Mouse (Mus musculus) limb, embryonic 11.5 days (tissue): ENCODE results near the gene Abr. TPM values are rescaled to one million over a fixed set of nuclear protein-coding genes. Genes with fewer than 3 reads are reported as not detected.

Source experiments
- ATAC-seq: fragments of 200-750 bp; cut with Nextera tagmentation; 2 replicates; pipeline ENCODE4 v1.8.0; 2017; ENCODE audit warnings: low read depth; ENCODE audit not compliant: insufficient number of reproducible peaks, low FRiP score, low TSS enrichment
- DNase-seq: peaks from one replicate; pipeline ENCODE4 v3.0.0-alpha.2; 2015; ENCODE audit warnings: low spot score
- H3K27ac ChIP-seq: fragments of 300-500 bp; sonication (generic); replicated peaks from 2 replicates; pipeline ENCODE4 v1.5.1; 2014; ENCODE audit warnings: low read depth, mild to moderate bottlenecking, low read length
- H3K27me3 ChIP-seq: fragments of 300-500 bp; sonication (generic); 2 replicates; pipeline ENCODE4 v1.6.1; 2014; ENCODE audit warnings: mild to moderate bottlenecking, low read length, mixed read lengths; ENCODE audit not compliant: control insufficient read depth, insufficient read depth
- H3K36me3 ChIP-seq: fragments of 300-500 bp; sonication (generic); 2 replicates; pipeline ENCODE4 v1.6.1; 2014; ENCODE audit warnings: mild to moderate bottlenecking, low read length, moderate library complexity, mixed read lengths; ENCODE audit not compliant: control insufficient read depth, insufficient read depth
- H3K4me1 ChIP-seq: fragments of 300-500 bp; sonication (generic); 2 replicates; pipeline ENCODE4 v1.6.1; 2014; ENCODE audit warnings: low read length, mixed read lengths; ENCODE audit not compliant: control insufficient read depth, insufficient read depth
- H3K4me2 ChIP-seq: fragments of 300-500 bp; sonication (generic); 2 replicates; pipeline ENCODE4 v1.6.1; 2014; ENCODE audit warnings: low read depth, mild to moderate bottlenecking, moderate library complexity; ENCODE audit not compliant: severe bottlenecking
- H3K4me3 ChIP-seq: fragments of 300-500 bp; sonication (generic); 2 replicates; pipeline ENCODE4 v1.5.1; 2014; ENCODE audit warnings: low read depth, low read length
- H3K9ac ChIP-seq: fragments of 300-500 bp; sonication (generic); 2 replicates; pipeline ENCODE4 v1.6.1; 2014; ENCODE audit warnings: mild to moderate bottlenecking, low read length
- H3K9me3 ChIP-seq: fragments of 300-500 bp; sonication (generic); 2 replicates; pipeline ENCODE4 v1.6.1; 2016; ENCODE audit warnings: low read length; ENCODE audit not compliant: control insufficient read depth
- WGBS: fragments of 180-500 bp; shearing (Covaris S2); extraction: QIAGEN DNeasy Blood & Tissue Kit; methylation state at CpG from one replicate; pipeline ENCODE4 v1.1.7; 2014; 5-methylcytosine and 5-hydroxymethylcytosine counted together
- polyA plus RNA-seq: library from polyadenylated mRNA; unstranded; fragments of >200 nt; fragmentation: Nextera tagmentation; extraction: Ambion mirVana; gene quantifications from 2 replicates; pipeline ENCODE4 v1.2.1, GENCODE M21; 2014

Abr gene
- polyA plus RNA-seq, 1 experiment from 2014 or later, result 45.2 TPM

- Histone ChIP-seq H3K36me3 (peaks cover 20% of the 10 kb centered on the region), H3K9me3 (no peaks in the 10 kb centered on the region), H3K4me1 (0 out of 2 replicates have a peak, but pooled peaks cover 10% of the 10 kb centered on the region), H3K9ac (no peak overlapping the region), H3K4me2 (no peak overlapping the region), H3K4me3 (no peak overlapping the region), H3K27me3 (no peaks in the 10 kb centered on the region), H3K27ac (no peak overlapping the region)
- ATAC-seq (no peak), DNase-seq (no peak)
- WGBS, result 92% methylated on average over 8 of the region's 8 CpGs
Measured at GRCm38 (mm10) chr11:76418423-76418822, 203.7 kb downstream of the Abr start.

GRCm38 (mm10) chr11:76415985-76416384 lies 206.1 kb downstream of the Abr start:
- Histone ChIP-seq H3K27ac (no peak overlapping the region), H3K4me1 (0 out of 2 replicates have a peak, but pooled peaks cover 10% of the 10 kb centered on the region), H3K4me2 (no peak overlapping the region), H3K9me3 (no peaks in the 10 kb centered on the region), H3K4me3 (no peak overlapping the region), H3K36me3 (peaks cover 14% of the 10 kb centered on the region; the same call in 1 of the 2 replicates), H3K27me3 (no peaks in the 10 kb centered on the region), H3K9ac (no peak overlapping the region)
- WGBS, result 35% methylated on average over 2 of the region's 2 CpGs
- ATAC-seq (no peak), DNase-seq (no peak)

GRCm38 (mm10) chr11:76415001-76415400 lies 207.1 kb downstream of the Abr start:
- Histone ChIP-seq H3K27ac (no peak overlapping the region), H3K36me3 (peaks cover 14% of the 10 kb centered on the region; the same call in 1 of the 2 replicates), H3K9ac (no peak overlapping the region), H3K4me3 (no peak overlapping the region), H3K4me2 (no peak overlapping the region), H3K4me1 (0 out of 2 replicates have a peak, but pooled peaks cover 10% of the 10 kb centered on the region), H3K27me3 (no peaks in the 10 kb centered on the region), H3K9me3 (no peaks in the 10 kb centered on the region)
- DNase-seq (no peak), ATAC-seq (no peak)
- WGBS, result 97% methylated on average over 4 of the region's 4 CpGs

GRCm38 (mm10) chr11:76413202-76413601 lies 208.9 kb downstream of the Abr start:
- Histone ChIP-seq H3K4me3 (no peak overlapping the region), H3K9me3 (no peaks in the 10 kb centered on the region), H3K4me1 (0 out of 2 replicates have a peak, but pooled peaks cover 10% of the 10 kb centered on the region), H3K4me2 (no peak overlapping the region), H3K9ac (no peak overlapping the region), H3K36me3 (peaks cover 14% of the 10 kb centered on the region; the same call in 1 of the 2 replicates), H3K27ac (no peak overlapping the region), H3K27me3 (no peaks in the 10 kb centered on the region)
- WGBS, result 81% methylated on average over 4 of the region's 4 CpGs
- DNase-seq (no peak), ATAC-seq (no peak)

GRCm38 (mm10) chr11:76410826-76411225 lies 211.3 kb downstream of the Abr start:
- peaks cover 7% of the 10 kb centered on the region; the same call in 1 of the 2 replicates for H3K36me3 ChIP-seq
- H3K9ac ChIP-seq, result no peak overlapping the region
- no peak overlapping the region for H3K27ac ChIP-seq
- ATAC-seq (no peak), DNase-seq (peak; percentile 75)
- H3K9me3 ChIP-seq, result no peaks in the 10 kb centered on the region
- 79% methylated on average over 12 of the region's 12 CpGs for WGBS
- no peak overlapping the region for H3K4me3 ChIP-seq
- no peaks in the 10 kb centered on the region for H3K27me3 ChIP-seq
- no peak overlapping the region for H3K4me2 ChIP-seq
- H3K4me1 ChIP-seq, result 0 out of 2 replicates have a peak, but pooled peaks cover 4% of the 10 kb centered on the region

GRCm38 (mm10) chr11:76406702-76407583 lies 215.2 kb downstream of the Abr start, which contains the start of gene Timm22:
TSS of gene Timm22 (plus strand) at chr11:76406952.
- Histone ChIP-seq H3K27ac (0 out of 2 replicates have a peak within 1 kb of the TSS, but pooled peaks have one; percentile 15), H3K9ac (peak within 1 kb of the TSS; percentile 91), H3K27me3 (no peaks in the 10 kb centered on the region), H3K4me1 (no peaks in the 10 kb centered on the region), H3K4me3 (peak within 1 kb of the TSS; percentile 97), H3K4me2 (peak within 1 kb of the TSS; percentile 75), H3K9me3 (no peaks in the 10 kb centered on the region), H3K36me3 (no peaks in the 10 kb centered on the region; the same call in 1 of the 2 replicates)
- DNase-seq (peak; percentile 99), ATAC-seq (peak; percentile 93)
- WGBS, result under 1% methylated on average over 46 of the region's 46 CpGs

- no peak overlapping the region for H3K27ac ChIP-seq
- WGBS, result 81% methylated on average over 5 of the region's 5 CpGs
- no peak for ATAC-seq
Measured at GRCm38 (mm10) chr11:76405626-76406264, 216.4 kb downstream of the Abr start.

GRCm38 (mm10) chr11:76405113-76405512 lies 217.0 kb downstream of the Abr start:
- Histone ChIP-seq H3K36me3 (no peaks in the 10 kb centered on the region), H3K9me3 (no peaks in the 10 kb centered on the region), H3K4me3 (no peak overlapping the region), H3K4me1 (no peaks in the 10 kb centered on the region), H3K27me3 (no peaks in the 10 kb centered on the region), H3K4me2 (no peak overlapping the region), H3K9ac (no peak overlapping the region), H3K27ac (no peak overlapping the region)
- WGBS, result 61% methylated on average over 4 of the region's 4 CpGs
- ATAC-seq (no peak), DNase-seq (no peak)

More at GRCm38 (mm10) chr11:76405626-76406264, 216.4 kb downstream of the Abr start:
- Histone ChIP-seq H3K9me3 (no peaks in the 10 kb centered on the region), H3K9ac (no peak overlapping the region), H3K4me2 (no peak overlapping the region), H3K36me3 (no peaks in the 10 kb centered on the region), H3K4me1 (no peaks in the 10 kb centered on the region), H3K4me3 (no peak overlapping the region), H3K27me3 (no peaks in the 10 kb centered on the region)
- no peak for DNase-seq
